Mouse (Mus musculus) forebrain, embryonic 13.5 days (tissue): ENCODE measurements around the gene Dnah14. TPM values are rescaled to one million over a fixed set of nuclear protein-coding genes. Genes with fewer than 3 reads are reported as not detected.

Experiments
- ATAC-seq: fragments of 200-750 bp; cut with Nextera tagmentation; 2 replicates; pipeline ENCODE4 v1.8.0; 2017
- H3K27ac ChIP-seq: fragments of 300-500 bp; sonication (generic); 2 replicates; pipeline ENCODE4 v1.5.1; 2015; ENCODE audit warnings: inconsistent platforms, mild to moderate bottlenecking, moderate library complexity
- H3K27me3 ChIP-seq: fragments of 300-500 bp; sonication (generic); 2 replicates; pipeline ENCODE4 v1.6.1; 2015; ENCODE audit warnings: mild to moderate bottlenecking, inconsistent platforms
- H3K36me3 ChIP-seq: fragments of 300-500 bp; sonication (generic); 2 replicates; pipeline ENCODE4 v1.6.1; 2015; ENCODE audit warnings: mild to moderate bottlenecking, inconsistent platforms; ENCODE audit not compliant: poor library complexity, severe bottlenecking
- H3K4me1 ChIP-seq: fragments of 300-500 bp; sonication (generic); 2 replicates; pipeline ENCODE4 v1.6.1; 2015; ENCODE audit warnings: inconsistent platforms
- H3K4me2 ChIP-seq: fragments of 300-500 bp; sonication (generic); 2 replicates; pipeline ENCODE4 v1.6.1; 2015; ENCODE audit warnings: inconsistent platforms, mild to moderate bottlenecking, moderate library complexity
- H3K4me3 ChIP-seq: fragments of 300-500 bp; sonication (generic); 2 replicates; pipeline ENCODE4 v1.5.1; 2015; ENCODE audit warnings: mild to moderate bottlenecking, inconsistent platforms
- H3K9ac ChIP-seq: fragments of 300-500 bp; sonication (generic); 2 replicates; pipeline ENCODE4 v1.6.1; 2015; ENCODE audit warnings: mild to moderate bottlenecking, inconsistent platforms
- H3K9me3 ChIP-seq: fragments of 300-500 bp; sonication (generic); replicated peaks from 2 replicates; pipeline ENCODE4 v1.6.1; 2016; ENCODE audit warnings: inconsistent platforms
- WGBS: fragments of 180-500 bp; shearing (Covaris S2); methylation state at CpG from one replicate; pipeline ENCODE4 v1.1.7; 2015; 5-methylcytosine and 5-hydroxymethylcytosine counted together
- polyA plus RNA-seq: library from polyadenylated mRNA; unstranded; fragments of >200 nt; fragmentation: Nextera tagmentation; extraction: Ambion mirVana; gene quantifications from 2 replicates; pipeline ENCODE4 v1.2.1, GENCODE M21; 2015

Dnah14 gene
- polyA plus RNA-seq, 1 experiment from 2014 or later = 2.0 TPM

- H3K9me3 ChIP-seq = no peaks in the 10 kb centered on the region
- no peak overlapping the region for H3K27ac ChIP-seq
- no peak overlapping the region for H3K4me3 ChIP-seq
- WGBS = 49% methylated on average over 6 of the region's 6 CpGs
- no peak overlapping the region for H3K4me2 ChIP-seq
- no peak for ATAC-seq
- no peaks in the 10 kb centered on the region for H3K27me3 ChIP-seq
- no peaks in the 10 kb centered on the region for H3K36me3 ChIP-seq
- no peaks in the 10 kb centered on the region for H3K4me1 ChIP-seq
- no peak overlapping the region for H3K9ac ChIP-seq
Measured at GRCm38 (mm10) chr1:181623149-181623680, 46.9 kb downstream of the Dnah14 start.

GRCm38 (mm10) chr1:181624876-181625275 lies 48.5 kb downstream of the Dnah14 start:
- Histone ChIP-seq H3K4me1 (no peaks in the 10 kb centered on the region), H3K9ac (no peak overlapping the region), H3K27me3 (no peaks in the 10 kb centered on the region), H3K27ac (no peak overlapping the region), H3K4me2 (no peak overlapping the region), H3K36me3 (no peaks in the 10 kb centered on the region), H3K9me3 (no peaks in the 10 kb centered on the region), H3K4me3 (no peak overlapping the region)
- 93% methylated on average over 8 of the region's 8 CpGs for WGBS
- no peak for ATAC-seq

DNA sequence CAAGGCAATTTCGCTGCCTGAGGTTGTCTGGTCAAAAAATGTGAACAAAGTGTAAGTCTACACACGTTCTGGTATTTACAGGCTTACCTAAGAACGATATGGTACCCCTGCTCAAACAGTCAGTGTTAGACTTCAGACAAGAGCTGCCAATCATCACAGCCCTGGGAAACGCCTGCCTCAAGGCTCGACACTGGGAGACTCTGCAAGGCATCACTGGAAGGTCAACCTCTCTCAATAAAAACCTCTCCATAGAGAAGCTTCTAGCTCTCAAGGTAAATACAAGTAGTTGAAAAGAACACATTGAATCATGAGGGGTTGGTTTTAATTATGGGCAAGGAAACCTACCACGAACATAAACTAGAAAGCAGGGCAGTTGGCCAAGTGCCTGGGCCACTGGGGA lies 51.9 kb downstream of the Dnah14 start:
- H3K9ac ChIP-seq = no peak overlapping the region
- H3K4me1 ChIP-seq = no peaks in the 10 kb centered on the region
- no peaks in the 10 kb centered on the region for H3K27me3 ChIP-seq
- H3K4me3 ChIP-seq = no peak overlapping the region
- 76% methylated on average over 6 of the region's 6 CpGs for WGBS
- no peak overlapping the region for H3K4me2 ChIP-seq
- no peaks in the 10 kb centered on the region for H3K9me3 ChIP-seq
- H3K27ac ChIP-seq = no peak overlapping the region
- no peaks in the 10 kb centered on the region for H3K36me3 ChIP-seq
- ATAC-seq = no peak

GRCm38 (mm10) chr1:181631371-181631770 lies 55.0 kb downstream of the Dnah14 start:
- H3K4me1 ChIP-seq = no peaks in the 10 kb centered on the region
- H3K4me2 ChIP-seq = no peak overlapping the region
- 88% methylated on average over 4 of the region's 4 CpGs for WGBS
- no peaks in the 10 kb centered on the region for H3K36me3 ChIP-seq
- H3K27me3 ChIP-seq = no peaks in the 10 kb centered on the region
- no peak overlapping the region for H3K9ac ChIP-seq
- H3K27ac ChIP-seq = no peak overlapping the region
- no peak overlapping the region for H3K4me3 ChIP-seq
- H3K9me3 ChIP-seq = no peaks in the 10 kb centered on the region
- ATAC-seq = no peak

GRCm38 (mm10) chr1:181637997-181638713 lies 61.8 kb downstream of the Dnah14 start:
- H3K27ac ChIP-seq = no peak overlapping the region
- WGBS = 80% methylated on average over 12 of the region's 12 CpGs
- no peaks in the 10 kb centered on the region for H3K27me3 ChIP-seq
- no peak overlapping the region for H3K4me3 ChIP-seq
- no peak overlapping the region for H3K4me2 ChIP-seq
- ATAC-seq = no peak
- no peak overlapping the region for H3K9ac ChIP-seq
- H3K9me3 ChIP-seq = no peaks in the 10 kb centered on the region
- H3K36me3 ChIP-seq = no peaks in the 10 kb centered on the region
- no peaks in the 10 kb centered on the region for H3K4me1 ChIP-seq

GRCm38 (mm10) chr1:181640383-181640782 lies 64.0 kb downstream of the Dnah14 start:
- H3K4me1 ChIP-seq = no peaks in the 10 kb centered on the region
- H3K9ac ChIP-seq = no peak overlapping the region
- no peak overlapping the region for H3K4me3 ChIP-seq
- no peak overlapping the region for H3K27ac ChIP-seq
- no peak overlapping the region for H3K4me2 ChIP-seq
- 87% methylated on average over 2 of the region's 2 CpGs for WGBS
- H3K36me3 ChIP-seq = no peaks in the 10 kb centered on the region
- no peaks in the 10 kb centered on the region for H3K27me3 ChIP-seq
- ATAC-seq = no peak
- no peaks in the 10 kb centered on the region for H3K9me3 ChIP-seq

DNA sequence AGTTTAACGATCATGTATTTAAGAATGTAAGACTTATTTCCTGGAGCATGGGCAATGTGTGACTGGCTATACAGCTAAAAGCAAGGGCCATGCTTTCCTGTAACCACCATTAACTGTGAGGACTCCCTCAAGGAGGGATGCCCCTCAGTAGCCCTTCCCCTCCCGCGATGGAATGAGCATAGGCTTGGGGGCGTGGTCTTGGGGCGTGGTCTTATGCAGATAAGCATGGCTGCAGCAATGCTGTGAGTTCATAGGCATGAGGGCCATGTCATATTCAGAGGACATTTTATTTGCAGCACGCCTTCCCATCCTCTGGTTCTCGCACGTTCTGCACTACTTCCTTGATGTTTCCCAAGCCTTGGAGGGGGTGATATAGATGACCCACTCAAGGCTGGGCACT lies 71.1 kb downstream of the Dnah14 start:
- Histone ChIP-seq H3K27ac (no peak overlapping the region), H3K9me3 (no peaks in the 10 kb centered on the region), H3K4me1 (no peaks in the 10 kb centered on the region), H3K4me3 (no peak overlapping the region), H3K36me3 (no peaks in the 10 kb centered on the region), H3K27me3 (0 out of 2 replicates have a peak, but pooled peaks cover 3% of the 10 kb centered on the region), H3K9ac (no peak overlapping the region), H3K4me2 (no peak overlapping the region)
- WGBS = 49% methylated on average over 8 of the region's 8 CpGs
- no peak for ATAC-seq

DNA sequence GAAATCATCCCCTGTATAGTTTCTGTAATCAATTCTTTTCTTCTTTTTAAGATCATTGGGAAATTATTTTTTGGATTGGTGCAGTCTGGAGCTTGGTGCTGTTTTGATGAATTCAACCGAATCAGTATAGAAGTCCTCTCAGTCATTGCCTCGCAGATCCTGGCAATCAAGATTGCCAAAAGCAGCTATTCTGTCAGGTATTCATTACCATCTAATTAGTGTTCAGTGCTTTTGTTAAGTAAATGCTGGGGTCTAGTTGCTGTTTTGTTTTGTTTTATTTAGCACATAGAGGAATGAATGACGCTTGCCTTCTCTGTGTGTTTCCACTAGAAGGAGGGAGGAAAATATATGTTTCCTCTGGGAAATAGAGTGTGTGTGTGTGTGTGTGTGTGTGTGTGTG lies 77.1 kb downstream of the Dnah14 start:
- H3K27ac ChIP-seq = no peak overlapping the region
- H3K9ac ChIP-seq = no peak overlapping the region
- H3K4me1 ChIP-seq = peaks cover 9% of the 10 kb centered on the region; the same call in 1 of the 2 replicates
- H3K9me3 ChIP-seq = no peaks in the 10 kb centered on the region
- H3K4me3 ChIP-seq = no peak overlapping the region
- no peaks in the 10 kb centered on the region for H3K36me3 ChIP-seq
- peak; percentile 45; the same call in 1 of the 2 replicates for ATAC-seq
- 8% methylated on average over 3 of the region's 3 CpGs for WGBS
- H3K27me3 ChIP-seq = peaks cover 1% of the 10 kb centered on the region; the same call in 1 of the 2 replicates
- no peak overlapping the region for H3K4me2 ChIP-seq

DNA sequence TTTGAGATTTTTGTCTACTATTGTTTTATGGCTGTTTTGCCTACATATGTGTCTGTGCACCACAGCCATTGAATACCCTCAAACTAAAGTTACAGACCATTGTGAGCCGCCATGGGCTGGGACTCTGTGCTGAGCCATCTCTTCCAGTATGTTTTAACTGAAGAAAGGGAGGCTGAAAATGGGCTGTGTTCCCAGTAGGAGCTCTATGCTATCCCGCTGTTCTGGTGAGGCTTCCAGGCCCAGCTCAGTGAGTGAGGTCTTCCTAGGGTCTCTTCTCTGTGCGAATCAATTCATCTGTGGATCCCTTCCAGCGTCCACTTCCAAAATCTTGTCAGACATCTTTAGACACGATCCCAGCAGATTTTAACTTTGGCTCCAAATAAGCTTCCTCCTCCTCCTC lies 80.1 kb downstream of the Dnah14 start:
- no peak overlapping the region for H3K9ac ChIP-seq
- no peak overlapping the region for H3K27ac ChIP-seq
- peaks cover 9% of the 10 kb centered on the region; the same call in 1 of the 2 replicates for H3K4me1 ChIP-seq
- H3K4me2 ChIP-seq = no peak overlapping the region
- WGBS = 87% methylated on average over 5 of the region's 5 CpGs
- H3K4me3 ChIP-seq = no peak overlapping the region
- no peaks in the 10 kb centered on the region for H3K9me3 ChIP-seq
- no peaks in the 10 kb centered on the region for H3K36me3 ChIP-seq
- ATAC-seq = no peak
- H3K27me3 ChIP-seq = no peaks in the 10 kb centered on the region; the same call in 1 of the 2 replicates

DNA sequence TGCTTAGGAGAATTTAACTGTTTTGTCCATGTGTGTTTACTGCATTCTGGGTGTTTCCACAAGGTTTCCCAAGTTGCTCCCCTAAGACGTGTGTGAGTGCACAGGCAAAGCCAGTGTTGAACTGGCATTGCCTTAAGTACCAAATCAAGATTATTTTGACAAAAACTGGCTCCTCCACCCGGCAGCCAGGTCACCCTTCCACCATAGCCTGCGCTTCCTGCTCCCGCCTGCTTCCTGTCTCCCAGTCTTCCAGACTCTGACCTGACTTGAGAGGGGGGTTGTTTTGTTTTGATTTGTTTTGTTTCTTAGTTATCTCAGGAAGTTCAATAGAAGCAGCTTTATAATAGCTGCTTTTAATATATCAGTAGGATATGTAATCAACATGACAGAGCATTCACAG lies 90.4 kb downstream of the Dnah14 start:
- Histone ChIP-seq H3K27me3 (no peaks in the 10 kb centered on the region), H3K4me3 (no peak overlapping the region), H3K9ac (no peak overlapping the region), H3K4me2 (no peak overlapping the region), H3K4me1 (no peaks in the 10 kb centered on the region), H3K27ac (no peak overlapping the region), H3K36me3 (no peaks in the 10 kb centered on the region), H3K9me3 (no peaks in the 10 kb centered on the region)
- no peak for ATAC-seq
- WGBS = 74% methylated on average over 4 of the region's 4 CpGs

- H3K4me3 ChIP-seq = no peak overlapping the region
- no peak for ATAC-seq
Measured at GRCm38 (mm10) chr1:181694729-181695498, 118.6 kb downstream of the Dnah14 start.

GRCm38 (mm10) chr1:181728707-181729106 lies 152.3 kb downstream of the Dnah14 start:
- Histone ChIP-seq H3K9me3 (no peaks in the 10 kb centered on the region), H3K4me2 (no peak overlapping the region), H3K36me3 (no peaks in the 10 kb centered on the region), H3K27ac (no peak overlapping the region), H3K4me3 (no peak overlapping the region), H3K9ac (no peak overlapping the region), H3K27me3 (no peaks in the 10 kb centered on the region), H3K4me1 (no peaks in the 10 kb centered on the region)
- no peak for ATAC-seq
- WGBS = 60% methylated on average over 5 of the region's 5 CpGs

More at GRCm38 (mm10) chr1:181694729-181695498, 118.6 kb downstream of the Dnah14 start:
- Histone ChIP-seq H3K4me1 (no peaks in the 10 kb centered on the region), H3K27ac (no peak overlapping the region), H3K27me3 (no peaks in the 10 kb centered on the region), H3K36me3 (no peaks in the 10 kb centered on the region), H3K9me3 (no peaks in the 10 kb centered on the region), H3K4me2 (no peak overlapping the region), H3K9ac (no peak overlapping the region)
- WGBS = 74% methylated on average over 5 of the region's 5 CpGs
